Mouse (Mus musculus) forebrain, embryonic 10.5 days (tissue): ENCODE measurements around the gene Ms4a4a. TPM values are rescaled to one million over a fixed set of nuclear protein-coding genes. Genes with fewer than 3 reads are reported as not detected.
"Not testable (repeated sequence)": the region's sequence is repeated elsewhere in the genome, so short reads cannot be mapped to it uniquely, and the experiment has no call there.

Experiments
- DNase-seq: peaks from one replicate; pipeline ENCODE4 v3.0.0-alpha.2; 2017; ENCODE audit warnings: low spot score; ENCODE audit errors: extremely low spot score
- H3K27ac ChIP-seq: fragments of 300-500 bp; sonication (generic); 2 replicates; pipeline ENCODE4 v1.5.1; 2016; ENCODE audit warnings: mild to moderate bottlenecking
- H3K27me3 ChIP-seq: fragments of 300-500 bp; sonication (generic); 2 replicates; pipeline ENCODE4 v1.6.1; 2016; ENCODE audit warnings: mild to moderate bottlenecking; ENCODE audit not compliant: poor library complexity, severe bottlenecking
- H3K36me3 ChIP-seq: fragments of 300-500 bp; sonication (generic); replicated peaks from 2 replicates; pipeline ENCODE4 v1.6.1; 2016; ENCODE audit warnings: mild to moderate bottlenecking, moderate library complexity
- H3K4me1 ChIP-seq: fragments of 300-500 bp; sonication (generic); 2 replicates; pipeline ENCODE4 v1.6.1; 2016
- H3K4me3 ChIP-seq: fragments of 300-500 bp; sonication (generic); 2 replicates; pipeline ENCODE4 v1.5.1; 2016; ENCODE audit warnings: mild to moderate bottlenecking, moderate library complexity
- H3K9me3 ChIP-seq: fragments of 300-500 bp; sonication (generic); 2 replicates; pipeline ENCODE4 v1.6.1; 2016; ENCODE audit warnings: mild to moderate bottlenecking, moderate library complexity
- WGBS: fragments of 180-500 bp; shearing (Covaris S2); methylation state at CpG from one replicate; pipeline ENCODE4 v1.1.7; 2016; 5-methylcytosine and 5-hydroxymethylcytosine counted together
- polyA plus RNA-seq: library from polyadenylated mRNA; unstranded; fragments of >200 nt; fragmentation: Nextera tagmentation; extraction: Ambion mirVana; gene quantifications from 2 replicates; pipeline ENCODE4 v1.2.1, GENCODE M21; 2016

Gene Ms4a4a
- polyA plus RNA-seq, 1 experiment from 2014 or later = 0.93 TPM

DNA sequence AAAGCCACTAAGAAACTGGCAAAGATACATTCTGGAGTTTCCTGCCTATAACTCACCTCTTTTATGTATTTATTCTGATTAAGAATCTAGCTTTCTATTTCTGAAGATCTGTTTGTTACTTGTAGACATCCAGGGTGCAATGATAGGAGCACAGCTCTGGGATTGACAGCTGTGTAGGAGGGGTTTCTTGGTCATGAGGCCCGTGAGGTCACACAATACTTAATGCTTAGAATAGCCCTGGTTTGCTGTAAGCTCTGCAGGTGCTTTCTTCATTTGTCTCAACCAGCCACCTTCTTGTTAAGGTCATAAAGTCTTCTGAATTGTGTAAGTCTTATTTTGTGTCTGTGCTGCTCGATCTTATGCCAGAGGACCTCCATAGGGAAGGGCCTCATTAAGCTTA lies 13.6 kb downstream of the Ms4a4a start:
- Histone ChIP-seq H3K9me3 (no peaks in the 10 kb centered on the region), H3K27ac (no peak overlapping the region), H3K27me3 (no peaks in the 10 kb centered on the region), H3K4me3 (no peak overlapping the region), H3K36me3 (no peaks in the 10 kb centered on the region), H3K4me1 (no peaks in the 10 kb centered on the region)
- no peak for DNase-seq
- WGBS = 87% methylated on average over 2 of the region's 2 CpGs

DNA sequence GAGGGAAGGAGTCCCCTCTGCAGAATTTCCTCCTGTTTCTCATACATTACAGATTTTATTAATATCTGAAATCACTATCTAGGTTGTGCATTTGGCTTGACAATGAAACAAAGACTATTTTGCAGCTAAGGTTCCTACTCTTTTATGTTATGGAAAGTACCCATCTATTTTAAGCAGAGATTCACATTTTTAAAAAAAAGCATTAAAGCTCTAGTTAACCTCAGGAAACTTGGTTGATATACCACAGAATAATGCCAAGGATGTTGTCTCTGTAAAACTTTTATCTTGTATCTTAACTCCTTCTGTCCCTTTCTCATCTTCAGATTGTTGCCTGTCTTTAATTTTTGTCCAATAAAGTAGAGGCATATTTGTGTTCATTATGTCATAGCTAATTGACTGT lies 20.4 kb downstream of the Ms4a4a start:
- no peaks in the 10 kb centered on the region for H3K36me3 ChIP-seq
- DNase-seq = no peak
- no peaks in the 10 kb centered on the region for H3K4me1 ChIP-seq
- H3K9me3 ChIP-seq = no peaks in the 10 kb centered on the region
- H3K4me3 ChIP-seq = no peak overlapping the region
- H3K27ac ChIP-seq = no peak overlapping the region
- no peaks in the 10 kb centered on the region for H3K27me3 ChIP-seq

DNA sequence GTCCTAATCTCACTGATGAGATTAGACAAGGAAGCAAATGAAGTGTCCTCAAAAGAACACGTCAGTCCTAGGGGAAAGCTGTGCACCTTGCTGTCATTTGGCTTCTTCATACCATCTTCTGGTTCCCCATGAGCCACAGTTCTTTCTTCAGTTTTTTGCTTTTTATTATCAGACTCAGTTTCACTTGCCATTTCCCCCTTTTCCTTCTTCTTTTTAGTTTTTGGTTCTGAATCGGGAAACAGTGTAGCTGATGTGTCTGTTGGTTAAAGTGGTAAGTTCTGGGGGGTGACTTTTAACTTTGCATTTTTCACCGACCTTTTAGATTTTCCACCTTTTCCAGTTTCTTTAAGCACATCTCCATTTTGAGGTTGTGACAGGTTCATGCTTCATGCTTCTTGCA lies 29.2 kb downstream of the Ms4a4a start, which contains the start of gene Ms4a4c:
TSS of gene Ms4a4c (plus strand) at position 244 of the 400 bp plus-strand sequence.
- 89% methylated on average over 3 of the region's 3 CpGs for WGBS
- no peaks in the 10 kb centered on the region for H3K36me3 ChIP-seq
- DNase-seq = no peak
- no peaks in the 10 kb centered on the region for H3K9me3 ChIP-seq
- H3K27me3 ChIP-seq = no peaks in the 10 kb centered on the region
- no peak within 1 kb of the TSS for H3K4me3 ChIP-seq
- no peaks in the 10 kb centered on the region for H3K4me1 ChIP-seq
- H3K27ac ChIP-seq = no peak within 1 kb of the TSS

DNA sequence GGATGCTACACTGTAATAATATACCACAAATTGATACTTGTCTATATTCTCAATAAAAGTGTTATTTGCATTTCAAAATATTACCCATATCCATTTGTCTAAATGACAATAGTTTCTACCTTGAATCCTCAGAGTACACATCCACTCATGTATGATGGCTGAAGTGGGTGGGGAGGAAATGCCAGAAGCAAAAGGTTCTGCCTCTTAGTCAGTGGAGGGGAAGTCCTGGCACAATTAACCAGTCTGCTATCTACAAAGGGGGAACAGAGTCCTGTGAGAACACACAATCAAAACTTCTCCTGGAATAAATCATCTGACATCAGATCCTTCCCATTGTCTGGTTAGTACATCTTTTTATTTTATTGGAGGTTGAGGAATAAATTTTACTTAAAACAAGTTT lies 32.1 kb downstream of the Ms4a4a start:
- no peaks in the 10 kb centered on the region for H3K4me1 ChIP-seq
- H3K4me3 ChIP-seq = no peak overlapping the region
- no peak overlapping the region for H3K27ac ChIP-seq
- no peak for DNase-seq
- H3K9me3 ChIP-seq = no peaks in the 10 kb centered on the region
- no peaks in the 10 kb centered on the region for H3K27me3 ChIP-seq
- no peaks in the 10 kb centered on the region for H3K36me3 ChIP-seq

DNA sequence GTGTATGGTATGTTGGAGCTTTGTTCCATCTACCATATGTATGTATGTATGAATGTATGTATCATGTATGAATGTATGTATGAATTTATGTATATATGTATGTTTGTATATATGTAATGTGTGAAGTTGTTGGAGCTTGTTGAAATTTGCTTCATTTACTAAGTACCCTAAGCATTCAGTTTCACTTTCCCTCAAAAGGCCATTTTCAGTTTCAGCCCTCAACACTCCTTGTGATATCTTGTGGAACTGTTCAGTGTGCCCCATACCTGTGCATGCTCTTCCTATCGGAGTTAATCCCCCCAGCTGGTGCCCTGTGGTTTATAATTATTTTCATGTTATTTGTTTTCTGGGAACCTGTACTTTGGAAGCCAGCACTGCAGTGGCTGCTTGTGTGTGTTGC lies 33.3 kb downstream of the Ms4a4a start:
- no peak overlapping the region for H3K27ac ChIP-seq
- no peaks in the 10 kb centered on the region for H3K36me3 ChIP-seq
- no peaks in the 10 kb centered on the region for H3K27me3 ChIP-seq
- no peaks in the 10 kb centered on the region for H3K9me3 ChIP-seq
- no peak for DNase-seq
- H3K4me1 ChIP-seq = no peaks in the 10 kb centered on the region
- 91% methylated on average over 1 of the region's 1 CpGs for WGBS
- H3K4me3 ChIP-seq = no peak overlapping the region

DNA sequence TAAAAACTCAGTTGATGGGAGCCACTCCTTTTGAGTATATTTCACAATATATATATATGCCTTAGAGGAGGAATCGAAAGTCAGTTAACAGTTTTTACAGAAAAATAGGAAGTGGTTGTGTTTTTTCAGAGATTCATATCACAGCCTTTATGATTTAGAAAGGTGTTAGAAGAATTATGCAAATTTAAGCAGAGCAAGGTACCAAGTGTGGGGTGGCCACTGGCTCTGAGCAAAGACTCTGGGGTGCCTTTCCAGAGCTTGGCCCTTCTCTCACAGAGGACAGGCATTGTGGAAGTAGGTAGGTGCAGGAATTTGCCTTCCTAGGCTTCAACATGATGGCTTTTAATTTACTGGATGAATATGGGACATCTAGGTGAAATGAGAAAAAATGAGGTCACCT lies 36.3 kb downstream of the Ms4a4a start:
- Histone ChIP-seq H3K36me3 (no peaks in the 10 kb centered on the region), H3K4me3 (no peak overlapping the region), H3K9me3 (no peaks in the 10 kb centered on the region), H3K4me1 (no peaks in the 10 kb centered on the region), H3K27me3 (no peaks in the 10 kb centered on the region), H3K27ac (no peak overlapping the region)
- DNase-seq = no peak
- WGBS = 87% methylated on average over 1 of the region's 1 CpGs

DNA sequence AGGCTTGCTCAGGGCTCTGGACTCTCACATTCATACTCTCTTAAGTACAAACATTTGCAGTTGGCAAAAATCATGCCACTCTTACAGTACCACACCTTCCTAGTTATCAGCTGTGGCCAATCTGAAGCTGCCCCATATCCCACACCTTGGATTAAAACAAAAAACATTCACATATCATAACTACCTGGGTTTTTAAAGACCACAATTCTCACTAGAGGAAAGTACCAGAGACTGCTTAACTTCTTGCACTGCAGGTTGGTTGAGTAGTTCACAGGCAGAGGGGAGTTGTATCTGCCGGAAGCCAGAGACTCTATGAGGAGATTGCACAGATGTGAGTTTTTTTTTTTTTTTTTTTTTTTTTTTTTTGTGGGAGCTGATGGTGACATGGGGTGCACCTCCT lies 38.8 kb downstream of the Ms4a4a start:
- Histone ChIP-seq H3K4me1 (no peaks in the 10 kb centered on the region), H3K27ac (no peak overlapping the region), H3K36me3 (no peaks in the 10 kb centered on the region), H3K4me3 (no peak overlapping the region), H3K9me3 (no peaks in the 10 kb centered on the region), H3K27me3 (no peaks in the 10 kb centered on the region)
- WGBS = 94% methylated on average over 1 of the region's 1 CpGs
- DNase-seq = no peak

DNA sequence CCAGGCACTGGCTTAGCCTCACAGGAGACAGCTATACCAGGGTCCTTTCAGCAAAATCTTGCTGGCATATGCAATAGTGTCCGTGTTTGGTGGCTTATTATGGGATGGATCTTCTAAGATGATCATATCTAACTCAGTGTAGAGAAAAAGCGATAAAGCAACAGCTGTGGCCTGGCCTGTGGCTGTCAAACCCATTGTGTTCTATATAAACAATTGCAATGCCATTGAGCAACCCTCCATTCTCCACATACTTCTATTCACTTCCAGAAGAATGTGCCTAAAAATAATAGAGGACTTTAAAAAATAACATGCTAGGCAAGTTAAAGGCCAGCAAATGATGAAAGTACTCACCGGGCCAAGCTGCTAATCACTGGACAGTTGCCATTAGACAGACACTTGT lies 40.3 kb downstream of the Ms4a4a start:
- Histone ChIP-seq H3K27me3 (no peaks in the 10 kb centered on the region), H3K36me3 (no peaks in the 10 kb centered on the region), H3K9me3 (no peaks in the 10 kb centered on the region), H3K4me1 (no peaks in the 10 kb centered on the region), H3K4me3 (no peak overlapping the region), H3K27ac (no peak overlapping the region)
- WGBS = 79% methylated on average over 3 of the region's 3 CpGs
- DNase-seq = no peak

DNA sequence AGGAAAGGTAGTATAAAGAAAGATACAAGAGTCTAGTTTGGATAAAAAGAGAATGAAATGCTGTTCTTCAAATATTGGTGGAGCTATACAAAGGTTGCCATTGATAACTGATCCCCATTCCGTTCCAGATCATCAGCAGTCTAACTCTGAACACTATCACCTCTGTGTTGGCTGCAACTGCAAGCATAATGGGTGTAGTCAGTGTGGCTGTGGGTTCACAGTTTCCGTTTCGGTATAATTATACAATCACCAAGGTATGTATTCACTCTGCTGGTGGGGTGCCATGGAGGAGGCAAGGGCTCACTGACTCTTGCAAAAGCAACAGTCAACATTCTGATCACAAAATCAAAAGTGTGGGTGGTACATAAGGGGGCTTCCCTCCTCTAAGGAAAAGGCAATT lies 43.5 kb downstream of the Ms4a4a start:
- H3K27me3 ChIP-seq, H3K4me3 ChIP-seq, H3K9me3 ChIP-seq, DNase-seq, H3K36me3 ChIP-seq, H3K27ac ChIP-seq, H3K4me1 ChIP-seq: not testable (repeated sequence)
- 67% methylated on average over 3 of the region's 3 CpGs for WGBS

DNA sequence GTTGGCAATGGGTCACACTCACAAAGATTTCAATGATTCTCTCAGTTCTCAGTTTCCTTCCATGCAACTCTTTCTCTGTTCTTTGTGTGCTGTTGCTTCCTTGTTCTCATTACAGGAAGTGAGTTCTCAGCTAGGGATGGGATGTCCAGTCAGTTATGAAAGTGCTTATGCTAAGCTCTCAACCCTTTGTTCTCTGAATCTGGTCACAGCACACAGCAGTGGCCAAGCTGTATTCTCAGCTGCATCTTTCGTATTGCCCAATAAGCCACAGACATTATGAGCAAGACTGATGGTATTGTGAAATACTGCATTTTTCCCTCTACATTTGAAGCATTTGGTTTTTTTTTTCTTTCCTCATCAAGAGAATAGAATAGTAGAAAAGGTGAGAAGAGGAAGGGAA lies 55.9 kb downstream of the Ms4a4a start:
- H3K4me3 ChIP-seq, H3K27me3 ChIP-seq, H3K36me3 ChIP-seq, H3K27ac ChIP-seq, DNase-seq, H3K9me3 ChIP-seq, H3K4me1 ChIP-seq: not testable (repeated sequence)
- WGBS = 83% methylated on average over 1 of the region's 1 CpGs

DNA sequence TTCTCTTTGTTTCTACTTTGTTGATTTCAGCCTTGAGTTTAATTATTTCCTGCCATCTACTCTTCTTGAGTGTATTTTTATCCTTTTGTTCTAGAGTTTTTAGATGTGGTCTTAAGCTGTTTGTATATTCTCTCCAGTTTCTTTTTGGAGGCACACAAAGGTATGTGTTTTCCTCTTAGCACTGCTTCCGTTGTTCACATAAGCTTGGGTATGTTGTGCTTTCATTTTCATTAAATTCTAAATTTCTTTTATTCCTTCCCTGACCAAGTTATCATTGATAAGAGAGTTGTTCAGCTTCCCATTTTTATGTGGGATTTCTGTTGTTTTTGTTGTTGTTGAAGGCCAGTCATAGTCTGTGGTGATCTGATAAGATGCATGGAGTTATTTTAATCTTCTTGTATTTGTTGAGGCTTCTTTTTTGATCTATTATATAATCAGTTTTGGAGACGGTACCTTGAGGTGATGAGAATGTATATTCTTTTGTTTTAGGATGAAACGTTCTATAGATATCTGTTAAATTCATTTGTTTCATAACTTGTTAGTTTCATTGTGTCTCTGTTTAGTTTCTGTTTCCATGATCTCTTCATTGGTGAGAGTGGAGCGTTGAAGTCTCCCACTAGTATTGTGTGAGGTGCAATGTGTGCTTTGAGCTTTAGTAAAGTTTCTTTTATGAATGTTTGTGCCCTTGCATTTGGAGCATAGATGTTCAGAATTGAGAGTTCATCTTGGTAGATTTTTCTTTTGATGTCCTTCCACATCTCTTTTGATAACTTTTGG lies 59.9 kb downstream of the Ms4a4a start:
- no peak for DNase-seq
- Histone ChIP-seq H3K9me3 (no peaks in the 10 kb centered on the region), H3K4me1 (no peaks in the 10 kb centered on the region), H3K27me3 (no peaks in the 10 kb centered on the region), H3K36me3 (no peaks in the 10 kb centered on the region), H3K27ac (no peak overlapping the region), H3K4me3 (no peak overlapping the region)
- WGBS = 89% methylated on average over 4 of the region's 4 CpGs
